Mouse (Mus musculus) megakaryocyte-erythroid progenitor cell, adult 5-6 weeks (primary cell): Measurements from ENCODE around the gene Ube2dnl1. TPM values are rescaled to one million over a fixed set of nuclear protein-coding genes. Genes with fewer than 3 reads are reported as not detected.

Source experiments
- ATAC-seq: replicated peaks from 2 replicates; pipeline ENCODE4 v1.8.0; 2016; ENCODE audit warnings: mild to moderate bottlenecking, inconsistent platforms; ENCODE audit not compliant: severe bottlenecking, poor library complexity, low FRiP score, low TSS enrichment
- total RNA-seq, 2 experiments: library from RNA; stranded (forward) in 1 of 2; stranded (reverse) in 1 of 2; fragments of 200-1000, 215-1000 nt in 1 of 2; fragments of >200 nt in 1 of 2; fragmentation: Nextera tagmentation in 1 of 2; gene quantifications; 2 replicates each; pipeline ENCODE4 v1.2.3; 2014 to 2017

Gene Ube2dnl1
- total RNA-seq (2014; fragmentation: Nextera tagmentation), result not detected in 2 replicates
- not detected in 2 replicates for total RNA-seq (2017)

GRCm38 (mm10) chrX:114904712-114905111, at the start of gene Ube2dnl1:
Gene Ube2dnl1, plus strand, starts transcription at chrX:114905012.
- ATAC-seq, result no peak

- no peak for ATAC-seq
These were observed 9.3 kb upstream of the Ube2dnl1 start for GRCm38 (mm10) chrX:114895489-114895888.

GRCm38 (mm10) chrX:114897506-114897905, 7.3 kb upstream of the Ube2dnl1 start:
- no peak for ATAC-seq

- no peak for ATAC-seq
These were observed 1.4 kb upstream of the Ube2dnl1 start for GRCm38 (mm10) chrX:114903391-114903790.

- no peak for ATAC-seq
These were observed 2.5 kb downstream of the Ube2dnl1 start, which contains the start of gene Ube2dnl2 for GRCm38 (mm10) chrX:114907282-114907681. Gene Ube2dnl2, plus strand, starts transcription at chrX:114907582.

GRCm38 (mm10) chrX:114955066-114955465, 50.3 kb downstream of the Ube2dnl1 start:
- no peak for ATAC-seq

Other genes starting within 250 kb of the Ube2dnl1 start
- gene Ube2dnl2, start 2.6 kb downstream of the Ube2dnl1 start, total RNA-seq (2014; fragmentation: Nextera tagmentation), result not detected in 2 replicates
- gene Ube2dnl2, start 2.6 kb downstream of the Ube2dnl1 start, total RNA-seq (2017), result not detected in 2 replicates